Mouse (Mus musculus) limb, embryonic 14.5 days (tissue): Measurements from ENCODE around the gene Pola2. TPM values are rescaled to one million over a fixed set of nuclear protein-coding genes. Genes with fewer than 3 reads are reported as not detected.

Experiments
- ATAC-seq: fragments of 200-750 bp; cut with Nextera tagmentation; 2 replicates; pipeline ENCODE4 v1.8.0; 2017; ENCODE audit warnings: low read depth, moderate number of reproducible peaks, moderate TSS enrichment; ENCODE audit not compliant: low FRiP score
- DNase-seq: peaks from one replicate; pipeline ENCODE4 v3.0.0-alpha.2; 2015; ENCODE audit warnings: low spot score
- H3K27ac ChIP-seq: fragments of 300-500 bp; sonication (generic); replicated peaks from 2 replicates; pipeline ENCODE4 v1.5.1; 2014; ENCODE audit warnings: low read depth, mild to moderate bottlenecking, low read length, moderate library complexity, mixed read lengths
- H3K27me3 ChIP-seq: fragments of 300-500 bp; sonication (generic); 2 replicates; pipeline ENCODE4 v1.6.1; 2014; ENCODE audit warnings: low read length, mixed read lengths; ENCODE audit not compliant: control insufficient read depth, insufficient read depth
- H3K36me3 ChIP-seq: fragments of 300-500 bp; sonication (generic); 2 replicates; pipeline ENCODE4 v1.6.1; 2014; ENCODE audit warnings: mild to moderate bottlenecking, low read length, moderate library complexity, mixed read lengths; ENCODE audit not compliant: control insufficient read depth, insufficient read depth
- H3K4me1 ChIP-seq: fragments of 300-500 bp; sonication (generic); 2 replicates; pipeline ENCODE4 v1.6.1; 2014; ENCODE audit warnings: antibody characterized with exemption, low read length, mixed read lengths; ENCODE audit not compliant: control insufficient read depth, insufficient read depth
- H3K4me2 ChIP-seq: fragments of 300-500 bp; sonication (generic); replicated peaks from 2 replicates; pipeline ENCODE4 v1.6.1; 2014; ENCODE audit warnings: low read depth, mild to moderate bottlenecking, low read length, moderate library complexity; ENCODE audit not compliant: severe bottlenecking
- H3K4me3 ChIP-seq: fragments of 300-500 bp; sonication (generic); replicated peaks from 2 replicates; pipeline ENCODE4 v1.5.1; 2014; ENCODE audit warnings: low read length
- H3K9ac ChIP-seq: fragments of 300-500 bp; sonication (generic); 2 replicates; pipeline ENCODE4 v1.6.1; 2014; ENCODE audit warnings: mild to moderate bottlenecking, low read depth, low read length, moderate library complexity; ENCODE audit not compliant: severe bottlenecking
- H3K9me3 ChIP-seq: fragments of 300-500 bp; sonication (generic); 2 replicates; pipeline ENCODE4 v1.6.1; 2016; ENCODE audit warnings: low read length; ENCODE audit not compliant: control insufficient read depth
- POLR2A ChIP-seq: fragments of 200-500 bp; IDR thresholded peaks from 2 replicates; pipeline ENCODE4 v1.8.0; 2012; ENCODE audit warnings: inconsistent platforms, mild to moderate bottlenecking, moderate library complexity, borderline replicate concordance; ENCODE audit not compliant: insufficient read depth, insufficient read length; ENCODE audit errors: extremely low read depth
- WGBS: fragments of 180-500 bp; shearing (Covaris S2); extraction: QIAGEN DNeasy Blood & Tissue Kit; methylation state at CpG from one replicate; pipeline ENCODE4 v1.1.7; 2014; 5-methylcytosine and 5-hydroxymethylcytosine counted together
- polyA plus RNA-seq, 2 experiments: library from polyadenylated mRNA; depleted of rRNA in 1 of 2; stranded (reverse) in 1 of 2; unstranded in 1 of 2; fragments of >200 nt; fragmentation: Nextera tagmentation in 1 of 2; extraction: Ambion mirVana in 1 of 2; gene quantifications; 2 replicates each; pipeline versions ENCODE4 v1.2.1 to v1.2.3; 2012 to 2014

The Pola2 gene
- polyA plus RNA-seq, 2 experiments = 66.3 to 87.9 TPM

DNA sequence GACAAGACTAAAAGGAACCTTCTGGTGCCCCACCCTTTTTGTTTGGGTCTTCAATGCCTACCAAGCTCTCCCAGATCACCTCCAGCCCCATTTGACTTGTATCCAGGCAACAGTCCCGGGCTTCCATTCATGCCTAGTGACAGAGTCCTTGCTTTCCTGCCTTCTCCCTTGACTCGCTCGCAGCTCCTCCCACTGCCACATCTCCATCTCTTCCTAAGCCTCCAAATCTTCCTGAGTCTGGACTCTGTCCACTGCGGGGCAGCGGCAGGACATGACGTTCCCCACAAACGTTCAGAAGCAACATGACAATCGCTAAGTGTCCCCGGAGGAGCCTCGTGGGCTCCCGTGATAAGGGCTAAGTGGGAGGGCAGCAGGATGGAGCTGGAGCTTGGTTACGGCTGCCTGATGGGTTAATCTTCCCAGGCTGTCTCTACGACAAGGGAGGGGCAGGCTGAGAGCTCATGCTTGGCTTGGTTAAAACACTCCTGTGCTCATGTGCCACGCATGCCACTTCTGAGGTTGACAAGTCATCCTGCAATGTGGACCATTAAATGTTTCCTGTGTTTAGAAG, 26.1 kb downstream of the Pola2 start:
- ATAC-seq = no peak
- Histone ChIP-seq H3K27me3 (no peaks in the 10 kb centered on the region), H3K9ac (no peak overlapping the region)

DNA sequence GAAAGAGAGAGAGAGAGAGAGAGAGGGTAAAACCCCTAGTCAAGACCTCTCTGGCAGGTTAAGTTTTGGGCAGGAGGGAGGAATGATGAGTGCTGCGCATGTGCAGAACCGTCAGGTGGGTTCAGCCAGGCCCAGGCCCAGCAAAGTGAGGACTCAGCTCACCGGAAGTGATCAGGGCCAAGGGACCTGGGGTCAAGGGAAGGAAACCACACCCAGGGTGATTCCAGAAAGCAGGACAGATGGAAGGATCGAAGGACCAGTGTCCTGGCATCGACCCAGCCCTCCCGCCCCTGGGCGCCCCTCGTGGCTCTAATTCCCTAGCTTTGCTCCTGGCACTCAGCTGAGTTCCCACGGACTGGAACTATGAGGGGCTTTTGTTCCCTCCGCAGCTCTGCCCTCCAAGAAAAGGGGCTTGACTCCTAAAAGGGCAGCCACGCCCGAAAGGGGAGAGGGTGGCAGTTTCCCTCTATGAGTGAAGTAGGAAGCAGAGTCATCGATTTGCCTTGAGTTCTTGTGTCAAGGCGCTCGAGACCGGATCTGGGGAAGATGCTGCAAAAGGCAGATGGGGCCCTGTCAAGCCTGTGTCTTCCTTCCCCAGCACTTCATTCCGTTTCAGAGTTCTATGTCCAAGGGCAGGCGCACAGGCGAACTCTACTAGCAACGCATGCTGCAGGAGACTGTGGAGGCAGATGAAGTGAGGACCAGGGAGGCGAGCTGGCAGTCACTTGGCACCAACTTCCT, 26.7 kb downstream of the Pola2 start:
- H3K4me3 ChIP-seq = no peak overlapping the region
- no peaks in the 10 kb centered on the region for H3K27me3 ChIP-seq
- DNase-seq (no peak), ATAC-seq (no peak)
- H3K4me2 ChIP-seq = no peak overlapping the region
- no peak overlapping the region for H3K9ac ChIP-seq
- peaks cover 9% of the 10 kb centered on the region; the same call in 1 of the 2 replicates for H3K4me1 ChIP-seq
- no peak overlapping the region for H3K27ac ChIP-seq
- peaks cover 20% of the 10 kb centered on the region for H3K36me3 ChIP-seq
- no peaks in the 10 kb centered on the region for H3K9me3 ChIP-seq
- TF ChIP-seq POLR2A = no peak
- 79% methylated on average over 21 of the region's 21 CpGs for WGBS

More for the DNA sequence above, 26.1 kb downstream of the Pola2 start:
- no peak for TF ChIP-seq POLR2A
- H3K9me3 ChIP-seq = no peaks in the 10 kb centered on the region
- no peak for DNase-seq
- peaks cover 9% of the 10 kb centered on the region; the same call in 1 of the 2 replicates for H3K4me1 ChIP-seq
- peaks cover 26% of the 10 kb centered on the region for H3K36me3 ChIP-seq
- no peak overlapping the region for H3K4me2 ChIP-seq
- H3K27ac ChIP-seq = no peak overlapping the region
- 43% methylated on average over 14 of the region's 14 CpGs for WGBS
- H3K4me3 ChIP-seq = no peak overlapping the region

DNA sequence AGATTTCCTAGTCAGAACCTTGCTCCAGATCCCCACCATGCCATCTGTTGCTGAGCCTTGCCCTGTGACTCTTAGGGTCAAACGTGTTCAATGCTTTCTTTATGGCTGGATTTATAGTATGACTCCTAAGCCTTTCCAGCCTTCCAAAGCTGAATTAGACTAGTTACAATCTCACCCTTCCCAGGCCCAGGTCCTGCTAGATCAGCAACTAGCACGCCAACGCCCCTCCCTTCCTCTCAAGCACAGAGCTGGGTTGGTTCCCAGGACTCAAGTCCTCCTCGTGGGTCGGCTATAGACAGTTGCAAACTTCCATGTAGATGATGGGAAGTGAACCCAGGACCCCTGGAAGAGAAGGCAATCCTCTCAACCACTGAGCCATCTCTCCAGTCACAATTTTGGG, 28.3 kb downstream of the Pola2 start:
- WGBS = 65% methylated on average over 5 of the region's 5 CpGs
- no peak overlapping the region for H3K27ac ChIP-seq
- H3K4me1 ChIP-seq = peaks cover 9% of the 10 kb centered on the region; the same call in 1 of the 2 replicates
- H3K27me3 ChIP-seq = no peaks in the 10 kb centered on the region
- H3K4me3 ChIP-seq = no peak overlapping the region
- DNase-seq (no peak), ATAC-seq (no peak)
- H3K9ac ChIP-seq = no peak overlapping the region
- no peaks in the 10 kb centered on the region for H3K9me3 ChIP-seq
- H3K4me2 ChIP-seq = no peak overlapping the region
- peaks cover 8% of the 10 kb centered on the region; the same call in 1 of the 2 replicates for H3K36me3 ChIP-seq
- no peak for TF ChIP-seq POLR2A

DNA sequence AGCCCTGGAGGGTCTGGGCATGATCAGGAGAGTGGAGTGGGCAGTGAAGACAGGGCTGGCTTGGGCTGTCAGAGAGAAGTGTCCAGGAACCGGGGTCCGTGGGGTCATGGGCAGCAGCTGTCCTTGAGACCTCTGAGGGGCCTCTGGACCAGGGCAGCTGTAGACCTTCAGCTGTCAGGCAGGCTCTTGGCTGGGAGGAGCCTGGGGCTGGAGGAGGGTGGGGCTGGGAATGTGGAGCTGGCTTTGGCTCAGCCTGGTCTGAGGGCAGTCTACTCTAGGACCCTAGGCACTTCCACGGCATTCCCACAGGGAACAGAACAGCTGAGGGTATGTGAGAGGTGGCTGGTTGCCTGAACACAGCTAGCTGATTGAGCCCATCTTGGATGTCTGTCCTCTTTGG, 28.7 kb downstream of the Pola2 start:
- no peak for DNase-seq

DNA sequence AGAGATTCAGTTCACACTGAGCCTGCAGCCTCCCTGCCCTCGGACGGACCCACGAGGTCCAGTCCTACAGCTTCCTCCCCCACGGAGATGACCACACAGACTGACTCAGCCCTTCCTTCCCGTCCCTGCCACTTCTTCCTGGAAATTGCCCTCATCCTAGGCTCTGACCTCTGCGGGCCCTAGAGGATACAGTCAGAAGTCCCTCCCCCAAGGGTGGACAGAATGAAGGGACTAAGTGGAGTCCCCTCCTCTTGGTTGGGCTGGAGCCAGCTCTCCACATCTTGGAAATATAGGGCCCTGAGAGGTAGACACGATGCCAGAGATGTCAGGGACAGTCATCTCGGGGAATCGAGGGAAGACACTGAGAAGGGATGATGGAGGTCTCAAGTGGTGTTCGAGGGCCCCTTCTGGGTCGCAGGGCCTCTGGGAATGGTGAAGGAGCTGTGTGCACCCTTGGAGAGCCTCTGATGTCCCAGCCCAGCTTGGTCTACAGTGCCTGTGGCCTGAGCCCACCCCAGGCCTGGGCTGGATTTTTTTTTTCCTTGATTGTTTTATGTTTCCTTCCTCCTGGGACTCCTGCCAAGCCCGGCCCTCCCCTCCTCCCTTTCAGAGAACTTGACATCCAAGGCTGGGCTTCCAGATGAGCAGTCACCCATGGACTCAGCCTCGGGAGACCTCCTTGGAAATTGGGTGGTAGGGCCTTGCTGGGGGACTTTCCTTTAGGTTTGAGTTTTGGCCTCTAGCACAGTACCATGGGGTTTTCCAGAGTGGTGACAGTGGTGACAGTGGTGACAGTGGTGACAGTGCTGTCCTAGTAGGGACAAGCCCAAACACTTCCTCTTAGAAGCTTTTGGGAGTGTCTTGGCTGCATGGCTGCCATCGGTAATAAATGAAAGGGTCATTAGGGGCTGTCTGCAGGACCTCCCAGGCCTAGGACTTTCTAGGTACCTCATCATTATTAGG, 34.1 kb downstream of the Pola2 start:
- H3K27ac ChIP-seq = no peak overlapping the region
- H3K9ac ChIP-seq = no peak overlapping the region; the same call in 1 of the 2 replicates
- H3K27me3 ChIP-seq = 0 out of 2 replicates have a peak, but pooled peaks cover 5% of the 10 kb centered on the region
- no peak for TF ChIP-seq POLR2A
- H3K4me1 ChIP-seq = peaks cover 14% of the 10 kb centered on the region
- 55% methylated on average over 14 of the region's 14 CpGs for WGBS
- DNase-seq (no peak), ATAC-seq (no peak)
- no peaks in the 10 kb centered on the region for H3K36me3 ChIP-seq
- H3K4me2 ChIP-seq = no peak overlapping the region
- no peaks in the 10 kb centered on the region for H3K9me3 ChIP-seq
- H3K4me3 ChIP-seq = no peak overlapping the region

More for the DNA sequence above, 28.7 kb downstream of the Pola2 start:
- Histone ChIP-seq H3K4me1 (peaks cover 9% of the 10 kb centered on the region; the same call in 1 of the 2 replicates), H3K4me3 (no peak overlapping the region), H3K9me3 (no peaks in the 10 kb centered on the region), H3K36me3 (0 out of 2 replicates have a peak, but pooled peaks cover 5% of the 10 kb centered on the region), H3K27ac (no peak overlapping the region), H3K27me3 (no peaks in the 10 kb centered on the region), H3K4me2 (no peak overlapping the region), H3K9ac (0 out of 2 replicates have a peak overlapping the region, but pooled peaks have one; percentile 28)
- no peak for TF ChIP-seq POLR2A
- peak; percentile 64 for ATAC-seq
- WGBS = 24% methylated on average over 3 of the region's 3 CpGs
